Mouse (Mus musculus) midbrain, embryonic 14.5 days (tissue): ENCODE data around the gene Tmem87b. TPM values are rescaled to one million over a fixed set of nuclear protein-coding genes. Genes with fewer than 3 reads are reported as not detected.
A peak's percentile ranks its signal among the peaks of the same experiment; 100 is the strongest.

Experiments
- ATAC-seq: fragments of 200-750 bp; cut with Nextera tagmentation; 2 replicates; pipeline ENCODE4 v1.8.0; 2017; ENCODE audit warnings: moderate number of reproducible peaks, moderate library complexity; ENCODE audit not compliant: low FRiP score, low TSS enrichment
- DNase-seq: peaks from one replicate; pipeline ENCODE4 v3.0.0-alpha.2; 2015
- H3K27ac ChIP-seq: fragments of 300-500 bp; sonication (generic); replicated peaks from 2 replicates; pipeline ENCODE4 v1.5.1; 2014; ENCODE audit warnings: mild to moderate bottlenecking, low read depth, low read length, moderate library complexity
- H3K27me3 ChIP-seq: fragments of 300-500 bp; sonication (generic); 2 replicates; pipeline ENCODE4 v1.6.1; 2014; ENCODE audit warnings: low read length, control low read depth, mixed read lengths; ENCODE audit not compliant: control insufficient read depth, insufficient read depth
- H3K36me3 ChIP-seq: fragments of 300-500 bp; sonication (generic); 2 replicates; pipeline ENCODE4 v1.6.1; 2014; ENCODE audit warnings: low read length, control low read depth; ENCODE audit not compliant: control insufficient read depth, insufficient read depth
- H3K4me1 ChIP-seq: fragments of 300-500 bp; sonication (generic); 2 replicates; pipeline ENCODE4 v1.6.1; 2014; ENCODE audit warnings: mild to moderate bottlenecking, antibody characterized with exemption, low read length, control low read depth; ENCODE audit not compliant: control insufficient read depth, insufficient read depth
- H3K4me2 ChIP-seq: fragments of 300-500 bp; sonication (generic); 2 replicates; pipeline ENCODE4 v1.6.1; 2014; ENCODE audit warnings: mild to moderate bottlenecking, low read length, moderate library complexity
- H3K4me3 ChIP-seq: fragments of 300-500 bp; sonication (generic); replicated peaks from 2 replicates; pipeline ENCODE4 v1.5.1; 2014; ENCODE audit warnings: low read depth, low read length
- H3K9ac ChIP-seq: fragments of 300-500 bp; sonication (generic); replicated peaks from 2 replicates; pipeline ENCODE4 v1.6.1; 2014; ENCODE audit warnings: mild to moderate bottlenecking, low read length, moderate library complexity
- H3K9me3 ChIP-seq: fragments of 300-500 bp; sonication (generic); 2 replicates; pipeline ENCODE4 v1.6.1; 2016; ENCODE audit warnings: low read length, control low read depth, mixed read lengths; ENCODE audit not compliant: control insufficient read depth
- WGBS: fragments of 180-500 bp; shearing (Covaris S2); extraction: QIAGEN DNeasy Blood & Tissue Kit; methylation state at CpG from one replicate; pipeline ENCODE4 v1.1.7; 2014; 5-methylcytosine and 5-hydroxymethylcytosine counted together
- polyA plus RNA-seq: library from polyadenylated mRNA; unstranded; fragments of >200 nt; fragmentation: Nextera tagmentation; extraction: Ambion mirVana; gene quantifications from 2 replicates; pipeline ENCODE4 v1.2.1, GENCODE M21; 2014

The Tmem87b gene
- polyA plus RNA-seq, 1 experiment from 2014 or later = 39.0 TPM

DNA sequence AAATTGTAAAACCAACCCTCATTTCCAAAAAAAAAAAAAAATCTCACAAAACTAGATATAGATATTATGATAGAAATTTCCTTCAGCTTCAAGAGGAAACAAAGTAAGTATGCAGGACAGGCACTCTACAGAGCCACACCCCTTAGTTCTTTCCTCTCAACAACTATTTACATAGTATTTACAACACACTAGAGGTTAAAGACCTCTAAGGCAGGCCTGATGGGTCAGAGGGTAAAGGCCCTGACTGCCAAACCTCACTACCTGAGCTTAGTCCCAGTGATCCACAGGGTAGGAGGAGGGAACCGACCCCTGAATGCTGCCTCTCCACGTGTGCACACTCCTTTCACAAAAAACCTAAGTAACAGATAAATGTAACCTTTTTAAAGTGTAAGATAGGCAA, 5.2 kb upstream of the Tmem87b start:
- no peak overlapping the region for H3K4me3 ChIP-seq
- no peak overlapping the region for H3K27ac ChIP-seq
- H3K4me2 ChIP-seq = no peak overlapping the region
- no peaks in the 10 kb centered on the region for H3K9me3 ChIP-seq
- H3K9ac ChIP-seq = no peak overlapping the region
- H3K36me3 ChIP-seq = no peaks in the 10 kb centered on the region
- WGBS = 34% methylated on average over 2 of the region's 2 CpGs
- no peaks in the 10 kb centered on the region for H3K4me1 ChIP-seq
- DNase-seq (no peak), ATAC-seq (no peak)
- no peaks in the 10 kb centered on the region for H3K27me3 ChIP-seq

DNA sequence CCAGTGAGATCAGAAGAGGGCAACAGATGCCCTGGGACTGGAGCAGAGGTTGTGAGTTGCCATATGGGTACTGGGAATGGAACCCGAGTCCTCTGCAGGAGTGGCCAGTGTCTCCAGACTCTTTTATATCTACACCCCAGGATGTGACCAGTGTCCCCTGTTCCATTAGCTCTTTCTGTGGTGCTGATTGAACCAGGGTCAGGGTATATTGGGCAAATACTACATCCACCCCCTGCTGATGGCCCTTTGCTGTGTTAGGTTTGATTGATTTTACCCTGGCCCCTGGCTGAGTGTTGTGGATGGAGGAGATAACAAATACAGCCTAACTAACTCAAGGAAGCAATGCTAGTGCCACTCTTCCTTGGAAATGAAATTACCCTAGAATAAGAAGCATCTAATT, 1.6 kb upstream of the Tmem87b start:
- no peaks in the 10 kb centered on the region for H3K9me3 ChIP-seq
- H3K4me3 ChIP-seq = no peak overlapping the region
- no peak for ATAC-seq

DNA sequence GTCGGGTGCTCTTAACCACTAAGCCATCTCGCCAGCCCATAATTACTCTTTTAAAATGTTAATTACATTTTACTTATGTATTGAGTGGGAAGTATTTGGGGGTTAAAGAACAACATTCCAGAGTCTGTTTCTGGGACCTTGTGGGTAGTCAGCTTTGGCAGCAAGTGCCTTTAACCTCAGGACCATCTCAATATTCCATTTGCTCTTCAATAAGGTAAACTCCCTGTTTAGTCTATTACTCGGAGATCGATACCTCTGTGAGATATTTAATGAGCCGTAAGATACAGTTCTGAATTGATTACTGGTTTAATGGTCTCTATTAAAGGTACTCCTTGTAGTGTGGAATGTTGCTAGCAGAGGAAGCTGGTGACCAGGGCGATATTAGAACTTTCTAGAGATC, 1.0 kb upstream of the Tmem87b start:
- Histone ChIP-seq H3K9ac (no peak overlapping the region), H3K36me3 (no peaks in the 10 kb centered on the region), H3K9me3 (no peaks in the 10 kb centered on the region), H3K4me3 (peak overlapping the region; percentile 73; the same call in 1 of the 2 replicates), H3K27ac (no peak overlapping the region), H3K4me2 (peak overlapping the region; percentile 81), H3K27me3 (no peaks in the 10 kb centered on the region), H3K4me1 (peaks cover 13% of the 10 kb centered on the region)
- ATAC-seq (no peak), DNase-seq (peak; percentile 2)
- 51% methylated on average over 6 of the region's 6 CpGs for WGBS

More for the DNA sequence above, 1.6 kb upstream of the Tmem87b start:
- H3K36me3 ChIP-seq = no peaks in the 10 kb centered on the region
- H3K9ac ChIP-seq = no peak overlapping the region
- no peaks in the 10 kb centered on the region for H3K27me3 ChIP-seq
- no peak overlapping the region for H3K27ac ChIP-seq
- no peak overlapping the region for H3K4me2 ChIP-seq
- 78% methylated on average over 1 of the region's 1 CpGs for WGBS
- peaks cover 13% of the 10 kb centered on the region for H3K4me1 ChIP-seq
- no peak for DNase-seq

DNA sequence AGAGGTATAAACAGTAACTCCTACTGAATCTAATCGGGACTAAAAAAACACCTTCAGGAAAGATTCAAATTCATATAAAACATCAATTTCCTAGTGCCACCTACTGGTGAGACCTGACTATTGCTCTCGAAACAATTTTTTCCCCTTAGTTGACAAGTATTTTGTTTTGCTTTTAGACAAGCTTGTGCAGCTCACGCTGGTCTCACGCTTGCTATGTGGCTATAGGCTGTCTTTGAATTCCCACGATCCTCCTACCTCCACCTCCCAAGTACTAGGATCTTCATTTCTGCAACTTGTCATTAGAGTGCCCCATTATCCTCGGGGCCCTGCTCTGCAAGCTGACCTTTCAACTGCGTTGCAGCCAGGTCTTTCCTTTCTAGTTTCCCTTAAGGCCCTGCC, 532 bp upstream of the Tmem87b start:
- no peaks in the 10 kb centered on the region for H3K9me3 ChIP-seq
- H3K36me3 ChIP-seq = no peaks in the 10 kb centered on the region
- DNase-seq (peak; percentile 88), ATAC-seq (no peak)
- H3K4me2 ChIP-seq = peak overlapping the region; percentile 81
- peak overlapping the region; percentile 30; the same call in 1 of the 2 replicates for H3K9ac ChIP-seq
- peak overlapping the region; percentile 73 for H3K4me3 ChIP-seq
- no peaks in the 10 kb centered on the region for H3K27me3 ChIP-seq
- peak overlapping the region; percentile 43; the same call in 1 of the 2 replicates for H3K27ac ChIP-seq
- H3K4me1 ChIP-seq = peaks cover 13% of the 10 kb centered on the region
- WGBS = under 1% methylated on average over 7 of the region's 7 CpGs

DNA sequence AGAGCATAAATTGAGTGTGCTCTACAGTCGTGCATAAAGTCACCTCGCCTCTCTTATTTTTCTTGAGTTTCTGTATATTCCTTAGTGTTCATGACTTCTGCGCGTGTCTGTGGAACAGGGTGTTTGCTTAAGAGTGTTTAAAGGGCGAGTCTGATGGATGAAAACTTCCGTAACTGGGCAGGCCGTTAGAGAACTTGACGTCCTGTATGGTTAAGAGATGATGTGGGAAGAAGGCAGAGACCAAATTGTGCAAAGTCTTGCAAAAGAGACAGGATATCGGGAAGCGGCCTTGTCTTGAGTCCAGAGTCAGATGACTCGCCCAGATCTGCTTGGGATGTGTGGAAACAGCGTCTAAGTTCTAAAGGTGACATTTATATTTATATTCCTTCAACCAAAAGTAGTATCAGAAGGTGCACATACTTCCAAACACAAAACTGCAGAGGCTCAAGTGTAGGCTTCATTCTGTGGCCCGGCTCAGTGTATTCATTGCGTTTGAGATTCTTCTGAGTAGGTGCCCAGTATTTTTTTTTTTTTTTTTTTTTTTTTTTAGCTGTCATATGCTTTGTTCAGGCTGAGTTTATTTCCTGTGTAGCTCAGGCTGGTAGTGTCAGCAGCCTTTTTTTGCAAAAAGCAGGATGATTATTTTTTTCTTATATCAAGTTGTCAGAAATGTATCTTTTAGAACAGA, 1.2 kb downstream of the Tmem87b start:
- no peak for DNase-seq

DNA sequence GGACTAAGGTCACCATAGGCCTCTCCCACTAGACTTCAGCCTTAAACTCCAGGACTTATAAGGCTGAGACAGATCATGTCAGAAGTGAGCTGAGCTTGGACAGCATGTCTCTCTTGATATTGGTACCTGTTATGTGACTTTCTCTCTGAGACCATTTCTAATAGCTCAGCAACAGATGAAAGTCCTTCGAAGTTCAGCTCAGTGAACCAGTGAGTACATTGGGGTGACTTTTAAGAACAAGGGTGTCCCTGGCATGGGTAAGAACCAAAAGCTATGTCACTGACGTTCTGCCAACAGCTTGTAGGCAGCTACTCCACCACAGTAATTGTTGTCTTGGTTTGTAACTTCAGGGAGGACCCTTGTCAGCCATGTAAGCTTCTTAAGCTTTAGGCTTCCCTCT, 2.7 kb downstream of the Tmem87b start:
- Histone ChIP-seq H3K27ac (no peak overlapping the region), H3K36me3 (peaks cover 8% of the 10 kb centered on the region; the same call in 1 of the 2 replicates), H3K4me2 (no peak overlapping the region), H3K4me1 (peaks cover 13% of the 10 kb centered on the region), H3K9ac (no peak overlapping the region), H3K9me3 (no peaks in the 10 kb centered on the region), H3K4me3 (no peak overlapping the region), H3K27me3 (no peaks in the 10 kb centered on the region)
- 88% methylated on average over 2 of the region's 2 CpGs for WGBS
- DNase-seq (no peak), ATAC-seq (no peak)

More for the DNA sequence above, 1.2 kb downstream of the Tmem87b start:
- Histone ChIP-seq H3K4me3 (peak overlapping the region; percentile 73), H3K9ac (peak overlapping the region; percentile 72), H3K36me3 (no peaks in the 10 kb centered on the region), H3K4me1 (peaks cover 13% of the 10 kb centered on the region), H3K4me2 (peak overlapping the region; percentile 81), H3K9me3 (no peaks in the 10 kb centered on the region), H3K27ac (peak overlapping the region; percentile 88), H3K27me3 (no peaks in the 10 kb centered on the region)
- no peak for ATAC-seq
- WGBS = 19% methylated on average over 14 of the region's 14 CpGs

DNA sequence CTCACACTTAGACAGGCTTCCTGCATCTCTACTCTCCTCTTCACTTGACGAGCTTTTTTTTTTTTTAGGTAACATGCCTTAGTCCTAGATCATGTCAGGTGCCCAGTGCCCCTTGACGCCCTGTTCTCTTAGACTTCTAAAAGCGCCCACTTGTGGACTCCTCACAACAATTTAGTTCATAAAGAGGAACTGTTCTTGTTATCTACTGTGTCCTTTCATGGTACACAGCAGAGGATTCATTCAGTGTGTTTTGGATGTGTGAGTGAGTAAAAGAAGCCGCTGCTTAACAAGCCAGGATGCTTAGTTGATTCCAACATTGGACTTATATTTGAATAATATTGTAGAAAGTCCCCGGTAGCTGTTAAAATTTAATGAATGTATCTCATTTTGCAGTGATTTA, 6.0 kb downstream of the Tmem87b start:
- 91% methylated on average over 5 of the region's 5 CpGs for WGBS
- no peak for ATAC-seq
- H3K9ac ChIP-seq = no peak overlapping the region
- H3K9me3 ChIP-seq = no peaks in the 10 kb centered on the region
- peaks cover 23% of the 10 kb centered on the region for H3K36me3 ChIP-seq
- H3K27ac ChIP-seq = no peak overlapping the region
- H3K4me1 ChIP-seq = peaks cover 10% of the 10 kb centered on the region
- H3K4me3 ChIP-seq = no peak overlapping the region
- H3K27me3 ChIP-seq = no peaks in the 10 kb centered on the region
- no peak for DNase-seq
- H3K4me2 ChIP-seq = no peak overlapping the region

DNA sequence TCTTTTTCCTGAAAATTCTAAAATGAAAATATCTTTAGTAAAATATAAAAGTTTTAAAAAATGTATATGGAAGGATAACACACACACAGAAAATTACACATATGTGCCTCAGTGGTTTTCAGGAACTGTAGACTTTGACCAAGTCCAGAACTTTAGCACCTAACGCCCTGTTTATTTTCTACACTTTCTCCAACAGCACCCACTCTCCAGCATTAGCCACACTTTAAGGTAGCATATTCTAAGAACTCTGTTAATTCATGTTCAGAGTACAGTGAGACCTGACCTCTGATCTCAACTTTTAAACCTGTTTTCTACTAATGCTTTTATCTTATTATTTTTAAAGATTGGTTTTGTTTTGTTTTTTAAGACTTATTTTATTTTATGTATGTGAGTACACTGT, 9.9 kb downstream of the Tmem87b start:
- Histone ChIP-seq H3K4me2 (no peak overlapping the region), H3K36me3 (peaks cover 57% of the 10 kb centered on the region), H3K9me3 (no peaks in the 10 kb centered on the region), H3K4me3 (no peak overlapping the region), H3K27ac (no peak overlapping the region), H3K9ac (no peak overlapping the region), H3K27me3 (no peaks in the 10 kb centered on the region), H3K4me1 (no peaks in the 10 kb centered on the region)
- 100% methylated on average over 1 of the region's 1 CpGs for WGBS
- ATAC-seq (no peak), DNase-seq (no peak)

DNA sequence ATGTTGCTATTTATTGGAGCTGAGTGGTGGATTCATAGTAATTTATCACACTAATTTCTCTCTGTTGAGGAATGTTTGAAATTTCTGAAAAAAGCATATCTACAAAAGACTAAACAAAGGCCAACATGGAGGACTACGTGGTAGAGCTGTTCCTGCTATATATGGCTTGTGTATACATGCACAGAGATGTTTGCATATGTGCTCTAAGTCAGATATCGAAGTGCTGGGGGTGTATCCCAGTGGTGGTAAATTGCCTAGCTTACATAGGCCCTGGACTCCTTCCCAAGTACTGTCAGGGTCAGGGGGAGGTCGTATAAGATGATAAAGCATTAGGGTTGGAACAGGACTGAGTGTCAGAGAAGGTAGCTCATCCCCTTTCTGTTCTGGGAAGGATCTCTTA, 14.7 kb downstream of the Tmem87b start:
- H3K27ac ChIP-seq = no peak overlapping the region
- no peak for DNase-seq
- no peak overlapping the region for H3K9ac ChIP-seq
- H3K4me3 ChIP-seq = no peak overlapping the region
- 88% methylated on average over 3 of the region's 3 CpGs for WGBS
- no peaks in the 10 kb centered on the region for H3K4me1 ChIP-seq
- no peaks in the 10 kb centered on the region for H3K9me3 ChIP-seq
- H3K4me2 ChIP-seq = no peak overlapping the region
- no peaks in the 10 kb centered on the region for H3K27me3 ChIP-seq
- no peak for ATAC-seq
- peaks cover 91% of the 10 kb centered on the region for H3K36me3 ChIP-seq
